Comparison of ENCODE assay signal across 8 mouse cellular contexts in genomic region chr6:149101943-149102243, GRCm38 (mm10). TPM values are rescaled to one million over a fixed set of nuclear protein-coding genes. Genes with fewer than 3 reads are reported as not detected.
DNase-seq lines count a peak whose midpoint lies in the region; ATAC-seq lines count a peak whose summit lies in the region.

No protein-coding gene starts in this region.

- no peak for DNase-seq in kidney, adult 9 months
- DNase-seq in hindbrain, embryonic 14.5 days (ENCODE audit: low spot score), result no peak
- DNase-seq in spleen, postnatal 36 days (ENCODE audit: low spot score in 2 of 2), result no peak
- no peak for DNase-seq in layer of hippocampus, adult 9-10 months (ENCODE audit: low spot score)
- no peak for DNase-seq in spleen, postnatal 4 days (ENCODE audit: low spot score in 2 of 2)

- H3K9me3 ChIP-seq in kidney, embryonic 16.5 days (ENCODE audit: low read length), result no peaks in the 10 kb centered on the region
- no peaks in the 10 kb centered on the region for H3K9me3 ChIP-seq in hindbrain, embryonic 14.5 days (ENCODE audit: control insufficient read depth, low read length)
- no peaks in the 10 kb centered on the region for H3K9me3 ChIP-seq in midbrain, embryonic 13.5 days

- H3K27me3 ChIP-seq in kidney, embryonic 16.5 days (ENCODE audit: insufficient read depth, low read length), result no peaks in the 10 kb centered on the region
- H3K27me3 ChIP-seq in hindbrain, embryonic 14.5 days (ENCODE audit: control insufficient read depth, insufficient read depth, low read length), result no peaks in the 10 kb centered on the region
- no peaks in the 10 kb centered on the region for H3K27me3 ChIP-seq in midbrain, embryonic 13.5 days

- H3K4me2 ChIP-seq in kidney, embryonic 16.5 days (replicated peaks; ENCODE audit: low read depth, low read length), result peak overlapping the region; percentile 81
- peak overlapping the region; percentile 63 for H3K4me2 ChIP-seq in hindbrain, embryonic 14.5 days (replicated peaks)
- H3K4me2 ChIP-seq in midbrain, embryonic 13.5 days (replicated peaks), result peak overlapping the region; percentile 58

- peak overlapping the region; percentile 88 for H3K9ac ChIP-seq in kidney, embryonic 16.5 days (replicated peaks; ENCODE audit: low read length)
- H3K9ac ChIP-seq in hindbrain, embryonic 14.5 days, result peak overlapping the region; percentile 98
- peak overlapping the region; percentile 94 for H3K9ac ChIP-seq in midbrain, embryonic 13.5 days (replicated peaks)

- peak; percentile 37 for ATAC-seq in kidney, embryonic 16.5 days (ENCODE audit: low FRiP score, low TSS enrichment)
- peak; percentile 39 for ATAC-seq in hindbrain, embryonic 14.5 days (ENCODE audit: low FRiP score)
- no peak; the same call in 1 of the 2 replicates for ATAC-seq in midbrain, embryonic 13.5 days

- H3K27ac ChIP-seq in kidney, embryonic 16.5 days (ENCODE audit: low read length), result peak overlapping the region; percentile 96; the same call in 1 of the 2 replicates
- peak overlapping the region; percentile 69 for H3K27ac ChIP-seq in brown adipose tissue, adult 24 weeks (replicated peaks; ENCODE audit: low read depth, low read length)
- peak overlapping the region; percentile 98 for H3K27ac ChIP-seq in hindbrain, embryonic 14.5 days
- H3K27ac ChIP-seq in midbrain, embryonic 13.5 days, result peak overlapping the region; percentile 99

- 12% methylated on average over 7 of the region's 7 CpGs for WGBS in kidney, embryonic 16.5 days
- 8% methylated on average over 7 of the region's 7 CpGs for WGBS in hindbrain, embryonic 14.5 days
- 12% methylated on average over 7 of the region's 7 CpGs for WGBS in midbrain, embryonic 13.5 days

- H3K36me3 ChIP-seq in kidney, embryonic 16.5 days (ENCODE audit: insufficient read depth, low read length), result no peaks in the 10 kb centered on the region
- H3K36me3 ChIP-seq in hindbrain, embryonic 14.5 days (replicated peaks; ENCODE audit: control insufficient read depth, insufficient read depth), result no peaks in the 10 kb centered on the region
- H3K36me3 ChIP-seq in midbrain, embryonic 13.5 days, result no peaks in the 10 kb centered on the region

- H3K4me3 ChIP-seq in kidney, embryonic 16.5 days (ENCODE audit: low read length), result peak overlapping the region; percentile 73
- peak overlapping the region; percentile 96 for H3K4me3 ChIP-seq in brown adipose tissue, adult 24 weeks (ENCODE audit: insufficient read depth, low read depth, low read length)
- peak overlapping the region; percentile 95 for H3K4me3 ChIP-seq in hindbrain, embryonic 14.5 days (replicated peaks; ENCODE audit: low read length)
- H3K4me3 ChIP-seq in midbrain, embryonic 13.5 days (replicated peaks), result peak overlapping the region; percentile 87

- 0 out of 2 replicates have a peak, but pooled peaks cover 5% of the 10 kb centered on the region for H3K4me1 ChIP-seq in kidney, embryonic 16.5 days (ENCODE audit: insufficient read depth, low read length)
- no peaks in the 10 kb centered on the region for H3K4me1 ChIP-seq in brown adipose tissue, adult 24 weeks (ENCODE audit: control insufficient read depth, insufficient read depth, insufficient read length, low read length)
- peaks cover 8% of the 10 kb centered on the region for H3K4me1 ChIP-seq in hindbrain, embryonic 14.5 days (replicated peaks; ENCODE audit: control insufficient read depth, insufficient read depth, low read length)
- H3K4me1 ChIP-seq in midbrain, embryonic 13.5 days (replicated peaks), result peaks cover 10% of the 10 kb centered on the region

RNA-seq across cellular contexts. Expression of gene Dennd5b, which starts 0.4 kb away (rescaled TPM):
- polyA plus RNA-seq in kidney, embryonic 16.5 days (2015; fragmentation: Nextera tagmentation; extraction: Ambion mirVana), result 5.9 and 9.1 TPM in 2 replicates
- 4.0 and 6.1 TPM in 2 replicates for polyA plus RNA-seq in brown adipose tissue, adult 24 weeks (2012; ENCODE audit: insufficient read depth, insufficient read length, missing spikeins)
- 18.4 and 21.1 TPM in 2 replicates for polyA plus RNA-seq in hindbrain, embryonic 14.5 days (2014; fragmentation: Nextera tagmentation; extraction: Ambion mirVana)
- polyA plus RNA-seq in midbrain, embryonic 13.5 days (2015; fragmentation: Nextera tagmentation; extraction: Ambion mirVana), result 17.4 and 19.2 TPM in 2 replicates

RNA-seq across cellular contexts. Expression of gene Gm10203, which starts 28.1 kb away (rescaled TPM):
- polyA plus RNA-seq in kidney, embryonic 16.5 days (2015; fragmentation: Nextera tagmentation; extraction: Ambion mirVana), result not detected in 2 replicates
- polyA plus RNA-seq in brown adipose tissue, adult 24 weeks (2012; ENCODE audit: insufficient read depth, insufficient read length, missing spikeins), result not detected in 2 replicates
- not detected in 2 replicates for polyA plus RNA-seq in hindbrain, embryonic 14.5 days (2014; fragmentation: Nextera tagmentation; extraction: Ambion mirVana)
- polyA plus RNA-seq in midbrain, embryonic 13.5 days (2015; fragmentation: Nextera tagmentation; extraction: Ambion mirVana), result not detected in 2 replicates

RNA-seq across cellular contexts. Expression of gene Etfbkmt, which starts 37.8 kb away (rescaled TPM):
- 21.5 and 21.6 TPM in 2 replicates for polyA plus RNA-seq in kidney, embryonic 16.5 days (2015; fragmentation: Nextera tagmentation; extraction: Ambion mirVana)
- polyA plus RNA-seq in brown adipose tissue, adult 24 weeks (2012; ENCODE audit: insufficient read depth, insufficient read length, missing spikeins), result 30.2 and 57.1 TPM in 2 replicates
- 6.4 and 6.8 TPM in 2 replicates for polyA plus RNA-seq in hindbrain, embryonic 14.5 days (2014; fragmentation: Nextera tagmentation; extraction: Ambion mirVana)
- polyA plus RNA-seq in midbrain, embryonic 13.5 days (2015; fragmentation: Nextera tagmentation; extraction: Ambion mirVana), result 6.4 and 6.9 TPM in 2 replicates
